Comparison of ENCODE assay signal across 16 mouse cellular contexts in the genomic region with DNA sequence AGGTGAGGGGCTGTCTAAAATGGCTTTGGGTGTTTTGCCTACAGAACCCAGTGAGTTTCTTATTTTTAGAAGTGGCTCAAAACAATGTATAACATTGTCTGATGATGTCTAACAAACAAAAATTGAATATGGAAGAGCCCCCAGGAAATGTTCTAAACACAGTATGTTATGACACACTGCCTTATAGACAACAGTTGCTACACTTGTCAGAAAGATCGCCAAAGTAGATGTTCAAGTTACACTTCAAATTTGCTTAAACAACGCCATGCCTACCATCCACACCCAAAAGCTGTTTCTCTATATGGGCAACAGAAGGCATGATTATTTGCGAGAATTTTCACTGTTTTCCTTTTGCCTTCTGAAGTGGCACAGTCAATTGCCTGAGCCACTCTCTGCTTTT. TPM values are rescaled to one million over a fixed set of nuclear protein-coding genes. Genes with fewer than 3 reads are reported as not detected.
"Had no signal": no experiment of that assay in that cellular context is flagged by ENCODE, and none has a peak within 500 bp of the region (broad histone marks: within the 10 kb centered on the region; RNA-seq: fewer than 3 reads in every experiment).

No protein-coding gene starts in this region.

- H3K4me3 ChIP-seq: neural tube, embryonic 15.5 days; stomach, embryonic 15.5 days had no signal

- DNase-seq: retina, postnatal 1 day; right cerebral cortex, adult 18-20 months; right cerebral cortex, postnatal 14 days; right cerebral cortex, postnatal 25 days; right cerebral cortex, postnatal 4 days; spleen, adult 18-20 months; thymus, adult 18-20 months; thymus, adult 2 months; thymus, postnatal 14 days; thymus, postnatal 25 days; thymus, postnatal 36 days; thymus, postnatal 4 days had no signal

- H3K4me1 ChIP-seq: neural tube, embryonic 15.5 days; stomach, embryonic 15.5 days had no signal

- H3K36me3 ChIP-seq: neural tube, embryonic 15.5 days; stomach, embryonic 15.5 days had no signal

- H3K27ac ChIP-seq: neural tube, embryonic 15.5 days; stomach, embryonic 15.5 days; stomach, postnatal 0 days had no signal

- H3K9ac ChIP-seq: neural tube, embryonic 15.5 days; stomach, embryonic 15.5 days had no signal

- H3K9me3 ChIP-seq: neural tube, embryonic 15.5 days; stomach, embryonic 15.5 days had no signal

- H3K4me2 ChIP-seq: neural tube, embryonic 15.5 days; stomach, embryonic 15.5 days had no signal

- H3K27me3 ChIP-seq: neural tube, embryonic 15.5 days; stomach, embryonic 15.5 days had no signal

RNA-seq across cellular contexts. Expression of a gene that starts 10.8 kb away (rescaled TPM):
- total RNA-seq: neutrophil, adult 5-6 weeks had no signal
